Mouse (Mus musculus) ES-E14 (cell line): Measurements from ENCODE around the gene Trip10.

Experiments used
- CHD2 ChIP-seq: IDR thresholded peaks from 2 replicates; pipeline ENCODE4 v1.6.1; 2014; ENCODE audit warnings: mild to moderate bottlenecking, low read depth, low read length, inconsistent platforms
- MAFK ChIP-seq: IDR thresholded peaks from 2 replicates; pipeline ENCODE4 v1.6.1; 2014; ENCODE audit warnings: mild to moderate bottlenecking, low read depth, low read length, inconsistent platforms; ENCODE audit not compliant: insufficient read depth
- ZC3H11A ChIP-seq: IDR thresholded peaks from 2 replicates; pipeline ENCODE4 v1.6.1; 2012; ENCODE audit warnings: low read depth, mild to moderate bottlenecking, inconsistent platforms, low read length, borderline replicate concordance
- ZNF384 ChIP-seq: IDR thresholded peaks from 2 replicates; pipeline ENCODE4 v1.6.1; 2012; ENCODE audit warnings: low read depth, low read length, inconsistent platforms

- TF ChIP-seq MAFK, result no peak
- TF ChIP-seq ZC3H11A, result no peak
- TF ChIP-seq ZNF384, result no peak
- TF ChIP-seq CHD2, result no peak
Measured at GRCm38 (mm10) chr17:57228873-57229272, 20.4 kb upstream of the Trip10 start.
